ENCODE assay signal across 22 mouse cellular contexts in the genomic region with DNA sequence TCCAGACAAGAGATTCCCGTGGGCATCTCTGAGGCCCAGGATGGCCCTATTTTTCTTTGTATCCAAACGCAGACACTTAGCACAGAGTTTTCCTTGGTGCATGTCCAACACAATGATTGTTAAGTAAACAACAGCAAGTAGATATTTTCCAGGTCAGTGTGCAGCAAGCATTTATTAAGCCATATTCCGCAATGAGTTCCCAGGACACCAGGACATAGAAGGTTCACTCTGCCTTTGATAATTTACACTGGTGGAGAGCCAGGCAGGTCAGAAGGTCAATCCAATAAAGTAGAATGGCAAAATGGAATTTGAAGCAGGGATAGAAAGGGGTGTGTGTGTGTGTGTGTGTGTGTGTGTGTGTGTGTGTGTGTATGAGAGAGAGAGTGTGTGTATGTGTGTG. TPM values are rescaled to one million over a fixed set of nuclear protein-coding genes. Genes with fewer than 3 reads are reported as not detected.
DNase-seq lines count a peak whose midpoint lies in the region; ATAC-seq and TF ChIP-seq lines count a peak whose summit lies in the region.
"Had no signal": no experiment of that assay in that cellular context is flagged by ENCODE, and none has a peak within 500 bp of the region (broad histone marks: within the 10 kb centered on the region; RNA-seq: fewer than 3 reads in every experiment).

No protein-coding gene starts in this region.

- no peaks in the 10 kb centered on the region for H3K27me3 ChIP-seq in kidney, adult 2 months (replicated peaks; ENCODE audit: control insufficient read depth, insufficient read depth, low read length)
- no peaks in the 10 kb centered on the region for H3K27me3 ChIP-seq in lung, embryonic 14.5 days (ENCODE audit: insufficient read depth, low read length)
- no peaks in the 10 kb centered on the region for H3K27me3 ChIP-seq in stomach, embryonic 16.5 days (ENCODE audit: control insufficient read depth, insufficient read depth, low read length)
- H3K27me3 ChIP-seq in forebrain, embryonic 16.5 days (replicated peaks; ENCODE audit: control insufficient read depth, insufficient read depth, low read length): peaks cover 17% of the 10 kb centered on the region
- H3K27me3 ChIP-seq: embryonic facial prominence, embryonic 15.5 days; hindbrain, embryonic 13.5 days; liver, embryonic 13.5 days; neural tube, embryonic 12.5 days had no signal

- no peak overlapping the region for H3K9ac ChIP-seq in lung, embryonic 14.5 days
- H3K9ac ChIP-seq in stomach, embryonic 16.5 days (ENCODE audit: low read length): no peak overlapping the region
- H3K9ac ChIP-seq in forebrain, embryonic 16.5 days (replicated peaks; ENCODE audit: low read depth, low read length): no peak overlapping the region
- H3K9ac ChIP-seq: embryonic facial prominence, embryonic 15.5 days; forebrain, postnatal 0 days; hindbrain, embryonic 13.5 days; liver, embryonic 13.5 days; midbrain, embryonic 12.5 days; neural tube, embryonic 12.5 days had no signal

- H3K4me2 ChIP-seq in lung, embryonic 14.5 days: no peak overlapping the region
- no peak overlapping the region for H3K4me2 ChIP-seq in stomach, embryonic 16.5 days (ENCODE audit: low read depth, low read length)
- H3K4me2 ChIP-seq in forebrain, embryonic 16.5 days (ENCODE audit: low read length): no peak overlapping the region
- H3K4me2 ChIP-seq: embryonic facial prominence, embryonic 15.5 days; hindbrain, embryonic 13.5 days; liver, embryonic 13.5 days; midbrain, embryonic 12.5 days; neural tube, embryonic 12.5 days had no signal

- TF ChIP-seq CTCF in kidney, adult 2 months (conservative IDR thresholded peaks at IDR 0.05; ENCODE audit: insufficient read depth, insufficient read length, low read depth, low read length): no peak
- TF ChIP-seq CTCF in lung, embryonic 14.5 days (IDR thresholded peaks at IDR 0.05; ENCODE audit: low read depth): no peak

- H3K27ac ChIP-seq in kidney, adult 2 months (ENCODE audit: insufficient read depth, low read depth, low read length): peak overlapping the region; percentile 72; the same call in 1 of the 2 replicates
- H3K27ac ChIP-seq in lung, embryonic 14.5 days (ENCODE audit: low read depth): no peak overlapping the region
- H3K27ac ChIP-seq in stomach, embryonic 16.5 days (ENCODE audit: low read length): peak overlapping the region; percentile 49; the same call in 1 of the 2 replicates
- H3K27ac ChIP-seq in forebrain, embryonic 16.5 days (ENCODE audit: low read length): no peak overlapping the region
- H3K27ac ChIP-seq: embryonic facial prominence, embryonic 15.5 days; hindbrain, embryonic 13.5 days; left cerebral cortex, adult 2 months; liver, embryonic 13.5 days; midbrain, embryonic 12.5 days; neural tube, embryonic 12.5 days had no signal

- ATAC-seq in lung, embryonic 14.5 days (ENCODE audit: insufficient read depth): no peak
- no peak for ATAC-seq in stomach, embryonic 16.5 days (ENCODE audit: insufficient read depth, low FRiP score)
- ATAC-seq in forebrain, embryonic 16.5 days: no peak
- ATAC-seq: forebrain, postnatal 0 days; lung, postnatal 0 days had no signal

- TF ChIP-seq POLR2A in kidney, adult 2 months (IDR thresholded peaks at IDR 0.05; ENCODE audit: low read depth, low read length): no peak

- peak; percentile 58 for DNase-seq in kidney, adult 2 months
- DNase-seq in kidney, adult 18-20 months: no peak
- DNase-seq in lung, embryonic 14.5 days: peak; percentile 41
- no peak for DNase-seq in lung, postnatal 4 days
- DNase-seq in kidney, postnatal 10 days: peak; percentile 49
- DNase-seq: adrenal gland, postnatal 36 days; cerebellum, adult 18-20 months; cerebellum, postnatal 25 days; forebrain, postnatal 0 days; heart, postnatal 14 days; left cerebral cortex, postnatal 4 days; liver, embryonic 13.5 days; right cerebral cortex, postnatal 14 days; thymus, postnatal 14 days had no signal

- WGBS in kidney, adult 2 months: 54% methylated on average over 3 of the region's 3 CpGs
- 40% methylated on average over 3 of the region's 3 CpGs for WGBS in lung, embryonic 14.5 days
- WGBS in stomach, embryonic 16.5 days: 39% methylated on average over 3 of the region's 3 CpGs
- 70% methylated on average over 3 of the region's 3 CpGs for WGBS in forebrain, embryonic 16.5 days

- no peaks in the 10 kb centered on the region for H3K9me3 ChIP-seq in lung, embryonic 14.5 days (ENCODE audit: low read depth, low read length)
- H3K9me3 ChIP-seq in stomach, embryonic 16.5 days (replicated peaks; ENCODE audit: control insufficient read depth, low read length): no peaks in the 10 kb centered on the region
- no peaks in the 10 kb centered on the region for H3K9me3 ChIP-seq in forebrain, embryonic 16.5 days (ENCODE audit: control insufficient read depth, low read length)
- H3K9me3 ChIP-seq: embryonic facial prominence, embryonic 15.5 days; hindbrain, embryonic 13.5 days; liver, embryonic 13.5 days; midbrain, embryonic 12.5 days; neural tube, embryonic 12.5 days had no signal

- no peaks in the 10 kb centered on the region for H3K36me3 ChIP-seq in kidney, adult 2 months (ENCODE audit: control insufficient read depth, insufficient read depth, low read length)
- no peaks in the 10 kb centered on the region for H3K36me3 ChIP-seq in lung, embryonic 14.5 days (ENCODE audit: insufficient read depth)
- no peaks in the 10 kb centered on the region for H3K36me3 ChIP-seq in stomach, embryonic 16.5 days (ENCODE audit: control insufficient read depth, insufficient read depth, low read length)
- no peaks in the 10 kb centered on the region for H3K36me3 ChIP-seq in forebrain, embryonic 16.5 days (ENCODE audit: control insufficient read depth, insufficient read depth)
- H3K36me3 ChIP-seq: embryonic facial prominence, embryonic 15.5 days; hindbrain, embryonic 13.5 days; liver, embryonic 13.5 days; midbrain, embryonic 12.5 days; neural tube, embryonic 12.5 days had no signal

- no peak overlapping the region for H3K4me3 ChIP-seq in kidney, adult 2 months (ENCODE audit: insufficient read depth, low read depth, low read length)
- H3K4me3 ChIP-seq in lung, embryonic 14.5 days (ENCODE audit: low read depth, low read length): no peak overlapping the region
- no peak overlapping the region for H3K4me3 ChIP-seq in stomach, embryonic 16.5 days (replicated peaks; ENCODE audit: low read length)
- H3K4me3 ChIP-seq in forebrain, embryonic 16.5 days (replicated peaks; ENCODE audit: low read length): no peak overlapping the region
- H3K4me3 ChIP-seq: embryonic facial prominence, embryonic 15.5 days; hindbrain, embryonic 13.5 days; left cerebral cortex, adult 2 months; liver, embryonic 13.5 days; midbrain, embryonic 12.5 days; neural tube, embryonic 12.5 days had no signal

- no peaks in the 10 kb centered on the region for H3K4me1 ChIP-seq in kidney, adult 2 months (ENCODE audit: control insufficient read depth, insufficient read depth, low read length)
- no peaks in the 10 kb centered on the region for H3K4me1 ChIP-seq in lung, embryonic 14.5 days (ENCODE audit: insufficient read depth)
- no peaks in the 10 kb centered on the region; the same call in 1 of the 2 replicates for H3K4me1 ChIP-seq in stomach, embryonic 16.5 days (ENCODE audit: control insufficient read depth, insufficient read depth, low read length)
- H3K4me1 ChIP-seq in forebrain, embryonic 16.5 days (replicated peaks; ENCODE audit: control insufficient read depth, insufficient read depth, low read length): no peaks in the 10 kb centered on the region
- H3K4me1 ChIP-seq: liver, embryonic 13.5 days; midbrain, embryonic 12.5 days; neural tube, embryonic 12.5 days had no signal

RNA-seq across cellular contexts. Expression of a gene that starts 47.4 kb away (rescaled TPM):
- polyA plus RNA-seq in kidney, adult 2 months (2012; rRNA removed): 229 and 261 TPM in 2 replicates
- 242 and 260 TPM in 2 replicates for polyA plus RNA-seq in lung, embryonic 14.5 days (2014; fragmentation: Nextera tagmentation; extraction: Ambion mirVana)
- polyA plus RNA-seq in stomach, embryonic 16.5 days (2015; fragmentation: Nextera tagmentation; extraction: Ambion mirVana): 180 TPM in 2 replicates
- 179 TPM in 2 replicates for polyA plus RNA-seq in forebrain, embryonic 16.5 days (2015; fragmentation: Nextera tagmentation; extraction: Ambion mirVana)

Comparison
In these comparisons a context has a peak if more than half of its experiments do, and no peak if none do; other contexts are left out.
1. DNase-seq: peak in kidney, adult 2 months (single experiment), lung, embryonic 14.5 days (single experiment) and kidney, postnatal 10 days (single experiment); none in kidney, adult 18-20 months (single experiment) and lung, postnatal 4 days (0 of 2).
2. H3K27ac ChIP-seq: peak in kidney, adult 2 months (single experiment) and stomach, embryonic 16.5 days (single experiment); none in lung, embryonic 14.5 days (single experiment) and forebrain, embryonic 16.5 days (single experiment).